Mouse (Mus musculus) cerebellum, adult 2 months (tissue): ENCODE measurements around the gene Pitpnm2.

ENCODE experiments used
- CTCF ChIP-seq: fragments of 200-500 bp; IDR thresholded peaks from 2 replicates; pipeline ENCODE4 v1.5.1; 2011; ENCODE audit warnings: low read depth, mild to moderate bottlenecking, control low read depth, low read length, moderate library complexity, borderline replicate concordance; ENCODE audit not compliant: insufficient read depth
- POLR2A ChIP-seq: fragments of 200-500 bp; IDR thresholded peaks from 2 replicates; pipeline ENCODE4 v1.6.1; 2011; ENCODE audit warnings: low read length, control low read depth, borderline replicate concordance; ENCODE audit not compliant: insufficient read depth

GRCm38 (mm10) chr5:124210281-124211016 lies 39.1 kb downstream of the Pitpnm2 start:
- TF ChIP-seq CTCF (no peak), POLR2A (no peak)
